Mouse (Mus musculus) cerebellum, adult 2 months (tissue): Measurements from ENCODE around the gene Cpeb3.

Experiments used
- CTCF ChIP-seq: fragments of 200-500 bp; IDR thresholded peaks from 2 replicates; pipeline ENCODE4 v1.5.1; 2011; ENCODE audit warnings: low read depth, mild to moderate bottlenecking, control low read depth, low read length, moderate library complexity, borderline replicate concordance; ENCODE audit not compliant: insufficient read depth
- POLR2A ChIP-seq: fragments of 200-500 bp; IDR thresholded peaks from 2 replicates; pipeline ENCODE4 v1.6.1; 2011; ENCODE audit warnings: low read length, control low read depth, borderline replicate concordance; ENCODE audit not compliant: insufficient read depth

- TF ChIP-seq POLR2A (no peak), CTCF (0 out of 2 replicates have a peak, but pooled peaks have one; percentile 20)
Observed at GRCm38 (mm10) chr19:37233561-37234539, 25.4 kb upstream of the Cpeb3 start.
